Mouse (Mus musculus): ENCODE results near the gene Itga8. TPM values are rescaled to one million over a fixed set of nuclear protein-coding genes. Genes with fewer than 3 reads are reported as not detected.

The Itga8 gene
- polyA plus RNA-seq, 1 experiment from 2014 or later: 36.7 TPM

- Histone ChIP-seq H3K9ac (ENCODE audit: low read length) (no peak overlapping the region), H3K36me3 (ENCODE audit: control insufficient read depth, insufficient read depth, low read length) (no peaks in the 10 kb centered on the region; the same call in 1 of the 2 replicates), H3K4me2 (ENCODE audit: low read depth, low read length) (no peak overlapping the region), H3K4me3 (ENCODE audit: low read length) (no peak overlapping the region), H3K27me3 (ENCODE audit: control insufficient read depth, insufficient read depth, low read depth, low read length) (no peaks in the 10 kb centered on the region), H3K4me1 (replicated peaks; ENCODE audit: control insufficient read depth, insufficient read depth, low read length) (no peaks in the 10 kb centered on the region), H3K9me3 (ENCODE audit: control insufficient read depth, low read length) (no peaks in the 10 kb centered on the region), H3K27ac (ENCODE audit: low read length) (no peak overlapping the region)
- 34% methylated on average over 6 of the region's 6 CpGs for WGBS
- no peak for ATAC-seq (ENCODE audit: low read depth)
These were observed 112.7 kb downstream of the Itga8 start for GRCm38 (mm10) chr2:12189026-12189425.

GRCm38 (mm10) chr2:12187646-12188045 is 114.1 kb downstream of the Itga8 start:
- Histone ChIP-seq H3K36me3 (ENCODE audit: control insufficient read depth, insufficient read depth, low read length) (no peaks in the 10 kb centered on the region; the same call in 1 of the 2 replicates), H3K27me3 (ENCODE audit: control insufficient read depth, insufficient read depth, low read depth, low read length) (no peaks in the 10 kb centered on the region), H3K9ac (ENCODE audit: low read length) (no peak overlapping the region), H3K4me1 (replicated peaks; ENCODE audit: control insufficient read depth, insufficient read depth, low read length) (no peaks in the 10 kb centered on the region), H3K9me3 (ENCODE audit: control insufficient read depth, low read length) (no peaks in the 10 kb centered on the region), H3K4me2 (ENCODE audit: low read depth, low read length) (no peak overlapping the region), H3K27ac (ENCODE audit: low read length) (no peak overlapping the region), H3K4me3 (ENCODE audit: low read length) (no peak overlapping the region)
- no peak for ATAC-seq (ENCODE audit: low read depth)
- WGBS: 53% methylated on average over 5 of the region's 5 CpGs

- Histone ChIP-seq H3K36me3 (ENCODE audit: control insufficient read depth, insufficient read depth, low read length) (no peaks in the 10 kb centered on the region), H3K27ac (ENCODE audit: low read length) (no peak overlapping the region), H3K9me3 (ENCODE audit: control insufficient read depth, low read length) (no peaks in the 10 kb centered on the region), H3K4me2 (ENCODE audit: low read depth, low read length) (no peak overlapping the region), H3K4me1 (replicated peaks; ENCODE audit: control insufficient read depth, insufficient read depth, low read length) (no peaks in the 10 kb centered on the region), H3K4me3 (ENCODE audit: low read length) (no peak overlapping the region), H3K27me3 (ENCODE audit: control insufficient read depth, insufficient read depth, low read depth, low read length) (no peaks in the 10 kb centered on the region), H3K9ac (ENCODE audit: low read length) (no peak overlapping the region)
- WGBS: 61% methylated on average over 8 of the region's 8 CpGs
- no peak for ATAC-seq (ENCODE audit: low read depth)
These were observed 119.2 kb downstream of the Itga8 start for GRCm38 (mm10) chr2:12182402-12182948.

- no peaks in the 10 kb centered on the region for H3K27me3 ChIP-seq (ENCODE audit: control insufficient read depth, insufficient read depth, low read depth, low read length)
- ATAC-seq (ENCODE audit: low read depth): no peak
- 52% methylated on average over 2 of the region's 2 CpGs for WGBS
- H3K9me3 ChIP-seq (ENCODE audit: control insufficient read depth, low read length): no peaks in the 10 kb centered on the region
- H3K4me1 ChIP-seq (replicated peaks; ENCODE audit: control insufficient read depth, insufficient read depth, low read length): no peaks in the 10 kb centered on the region
- H3K9ac ChIP-seq (ENCODE audit: low read length): no peak overlapping the region
- no peaks in the 10 kb centered on the region for H3K36me3 ChIP-seq (ENCODE audit: control insufficient read depth, insufficient read depth, low read length)
- no peak overlapping the region for H3K4me3 ChIP-seq (ENCODE audit: low read length)
- no peak overlapping the region for H3K4me2 ChIP-seq (ENCODE audit: low read depth, low read length)
- no peak overlapping the region for H3K27ac ChIP-seq (ENCODE audit: low read length)
These were observed 121.1 kb downstream of the Itga8 start for GRCm38 (mm10) chr2:12180635-12181034.

GRCm38 (mm10) chr2:12174722-12175427 is 126.8 kb downstream of the Itga8 start:
- Histone ChIP-seq H3K27ac (ENCODE audit: low read length) (no peak overlapping the region), H3K9ac (ENCODE audit: low read length) (no peak overlapping the region), H3K4me1 (replicated peaks; ENCODE audit: control insufficient read depth, insufficient read depth, low read length) (no peaks in the 10 kb centered on the region), H3K9me3 (ENCODE audit: control insufficient read depth, low read length) (no peaks in the 10 kb centered on the region), H3K36me3 (ENCODE audit: control insufficient read depth, insufficient read depth, low read length) (peaks cover 4% of the 10 kb centered on the region; the same call in 1 of the 2 replicates), H3K27me3 (ENCODE audit: control insufficient read depth, insufficient read depth, low read depth, low read length) (no peaks in the 10 kb centered on the region), H3K4me2 (ENCODE audit: low read depth, low read length) (no peak overlapping the region), H3K4me3 (ENCODE audit: low read length) (no peak overlapping the region)
- no peak for ATAC-seq (ENCODE audit: low read depth)
- WGBS: 78% methylated on average over 7 of the region's 7 CpGs

GRCm38 (mm10) chr2:12170221-12170620 is 131.5 kb downstream of the Itga8 start:
- Histone ChIP-seq H3K4me2 (ENCODE audit: low read depth, low read length) (no peak overlapping the region), H3K4me1 (replicated peaks; ENCODE audit: control insufficient read depth, insufficient read depth, low read length) (no peaks in the 10 kb centered on the region), H3K27me3 (ENCODE audit: control insufficient read depth, insufficient read depth, low read depth, low read length) (no peaks in the 10 kb centered on the region), H3K9ac (ENCODE audit: low read length) (no peak overlapping the region), H3K9me3 (ENCODE audit: control insufficient read depth, low read length) (no peaks in the 10 kb centered on the region), H3K36me3 (ENCODE audit: control insufficient read depth, insufficient read depth, low read length) (peaks cover 4% of the 10 kb centered on the region; the same call in 1 of the 2 replicates), H3K27ac (ENCODE audit: low read length) (no peak overlapping the region), H3K4me3 (ENCODE audit: low read length) (no peak overlapping the region)
- no peak for ATAC-seq (ENCODE audit: low read depth)

- no peaks in the 10 kb centered on the region for H3K27me3 ChIP-seq (ENCODE audit: control insufficient read depth, insufficient read depth, low read depth, low read length)
- H3K9me3 ChIP-seq (ENCODE audit: control insufficient read depth, low read length): no peaks in the 10 kb centered on the region
- no peak overlapping the region for H3K4me3 ChIP-seq (ENCODE audit: low read length)
- H3K9ac ChIP-seq (ENCODE audit: low read length): no peak overlapping the region
- no peak overlapping the region for H3K4me2 ChIP-seq (ENCODE audit: low read depth, low read length)
- 81% methylated on average over 3 of the region's 3 CpGs for WGBS
- H3K4me1 ChIP-seq (replicated peaks; ENCODE audit: control insufficient read depth, insufficient read depth, low read length): peaks cover under 1% of the 10 kb centered on the region; the same call in 1 of the 2 replicates
- H3K36me3 ChIP-seq (ENCODE audit: control insufficient read depth, insufficient read depth, low read length): no peaks in the 10 kb centered on the region
- H3K27ac ChIP-seq (ENCODE audit: low read length): no peak overlapping the region
- ATAC-seq (ENCODE audit: low read depth): no peak
These were observed 141.2 kb downstream of the Itga8 start for GRCm38 (mm10) chr2:12160486-12160885.

- H3K4me1 ChIP-seq (replicated peaks; ENCODE audit: control insufficient read depth, insufficient read depth, low read length): peaks cover 14% of the 10 kb centered on the region; the same call in 1 of the 2 replicates
- no peak overlapping the region for H3K9ac ChIP-seq (ENCODE audit: low read length)
- H3K36me3 ChIP-seq (ENCODE audit: control insufficient read depth, insufficient read depth, low read length): no peaks in the 10 kb centered on the region
- 45% methylated on average over 1 of the region's 1 CpGs for WGBS
- H3K4me2 ChIP-seq (ENCODE audit: low read depth, low read length): no peak overlapping the region
- H3K4me3 ChIP-seq (ENCODE audit: low read length): no peak overlapping the region
- no peaks in the 10 kb centered on the region for H3K9me3 ChIP-seq (ENCODE audit: control insufficient read depth, low read length)
- no peak for ATAC-seq (ENCODE audit: low read depth)
- no peak overlapping the region for H3K27ac ChIP-seq (ENCODE audit: low read length)
- H3K27me3 ChIP-seq (ENCODE audit: control insufficient read depth, insufficient read depth, low read depth, low read length): no peaks in the 10 kb centered on the region
These were observed 144.7 kb downstream of the Itga8 start for GRCm38 (mm10) chr2:12157001-12157400.

GRCm38 (mm10) chr2:12156401-12156800 is 145.3 kb downstream of the Itga8 start:
- Histone ChIP-seq H3K4me3 (ENCODE audit: low read length) (no peak overlapping the region), H3K4me2 (ENCODE audit: low read depth, low read length) (no peak overlapping the region), H3K27me3 (ENCODE audit: control insufficient read depth, insufficient read depth, low read depth, low read length) (no peaks in the 10 kb centered on the region), H3K9me3 (ENCODE audit: control insufficient read depth, low read length) (no peaks in the 10 kb centered on the region), H3K27ac (ENCODE audit: low read length) (no peak overlapping the region), H3K4me1 (replicated peaks; ENCODE audit: control insufficient read depth, insufficient read depth, low read length) (peaks cover 14% of the 10 kb centered on the region; the same call in 1 of the 2 replicates), H3K36me3 (ENCODE audit: control insufficient read depth, insufficient read depth, low read length) (no peaks in the 10 kb centered on the region), H3K9ac (ENCODE audit: low read length) (no peak overlapping the region)
- no peak for ATAC-seq (ENCODE audit: low read depth)
- 35% methylated on average over 3 of the region's 3 CpGs for WGBS

Measured in lung, embryonic 16.5 days (tissue).